Mouse (Mus musculus) stomach, postnatal 0 days (tissue): ENCODE measurements around the gene Tmbim1. TPM values are rescaled to one million over a fixed set of nuclear protein-coding genes. Genes with fewer than 3 reads are reported as not detected.

ENCODE experiments used
- ATAC-seq: fragments of 200-750 bp; cut with Nextera tagmentation; 2 replicates; pipeline ENCODE4 v1.8.0; 2017; ENCODE audit not compliant: low FRiP score, low TSS enrichment
- DNase-seq: peaks from one replicate; pipeline ENCODE4 v3.0.0-alpha.2; 2016; ENCODE audit warnings: low spot score
- H3K27ac ChIP-seq: fragments of 300-500 bp; sonication (generic); replicated peaks from 2 replicates; pipeline ENCODE4 v1.5.1; 2014; ENCODE audit warnings: mild to moderate bottlenecking, control low read depth
- H3K27me3 ChIP-seq: fragments of 300-500 bp; sonication (generic); 2 replicates; pipeline ENCODE4 v1.6.1; 2014; ENCODE audit warnings: low read length; ENCODE audit not compliant: control insufficient read depth, insufficient read depth
- H3K36me3 ChIP-seq: fragments of 300-500 bp; sonication (generic); 2 replicates; pipeline ENCODE4 v1.6.1; 2014; ENCODE audit warnings: low read length, mixed read lengths; ENCODE audit not compliant: control insufficient read depth, insufficient read depth
- H3K4me1 ChIP-seq: fragments of 300-500 bp; sonication (generic); replicated peaks from 2 replicates; pipeline ENCODE4 v1.6.1; 2014; ENCODE audit warnings: antibody characterized with exemption; ENCODE audit not compliant: control insufficient read depth, insufficient read depth
- H3K4me2 ChIP-seq: fragments of 300-500 bp; sonication (generic); replicated peaks from 2 replicates; pipeline ENCODE4 v1.6.1; 2014; ENCODE audit warnings: low read depth, mild to moderate bottlenecking, control low read depth, moderate library complexity
- H3K4me3 ChIP-seq: fragments of 300-500 bp; sonication (generic); 2 replicates; pipeline ENCODE4 v1.5.1; 2014; ENCODE audit warnings: low read depth, low read length, control low read depth
- H3K9ac ChIP-seq: fragments of 300-500 bp; sonication (generic); 2 replicates; pipeline ENCODE4 v1.6.1; 2014; ENCODE audit warnings: mild to moderate bottlenecking, low read length, control low read depth, mixed read lengths
- H3K9me3 ChIP-seq: fragments of 300-500 bp; sonication (generic); 2 replicates; pipeline ENCODE4 v1.6.1; 2016; ENCODE audit warnings: low read length; ENCODE audit not compliant: control insufficient read depth
- CTCF ChIP-seq: IDR thresholded peaks from 2 replicates; pipeline ENCODE4 v1.5.1; 2016; ENCODE audit warnings: antibody characterized with exemption, low read depth, mild to moderate bottlenecking, moderate library complexity
- EP300 ChIP-seq: optimal IDR thresholded peaks from 2 replicates; pipeline ENCODE3; 2016; ENCODE audit warnings: antibody characterized with exemption
- WGBS: fragments of 180-500 bp; shearing (Covaris S2); extraction: QIAGEN DNeasy Blood & Tissue Kit; methylation state at CpG from one replicate; pipeline ENCODE4 v1.1.7; 2014; 5-methylcytosine and 5-hydroxymethylcytosine counted together
- polyA plus RNA-seq: library from polyadenylated mRNA; unstranded; fragments of >200 nt; fragmentation: Nextera tagmentation; extraction: Ambion mirVana; gene quantifications from 2 replicates; pipeline ENCODE4 v1.2.1, GENCODE M21; 2015

Tmbim1 gene
- polyA plus RNA-seq, 1 experiment from 2014 or later: 109 TPM

DNA sequence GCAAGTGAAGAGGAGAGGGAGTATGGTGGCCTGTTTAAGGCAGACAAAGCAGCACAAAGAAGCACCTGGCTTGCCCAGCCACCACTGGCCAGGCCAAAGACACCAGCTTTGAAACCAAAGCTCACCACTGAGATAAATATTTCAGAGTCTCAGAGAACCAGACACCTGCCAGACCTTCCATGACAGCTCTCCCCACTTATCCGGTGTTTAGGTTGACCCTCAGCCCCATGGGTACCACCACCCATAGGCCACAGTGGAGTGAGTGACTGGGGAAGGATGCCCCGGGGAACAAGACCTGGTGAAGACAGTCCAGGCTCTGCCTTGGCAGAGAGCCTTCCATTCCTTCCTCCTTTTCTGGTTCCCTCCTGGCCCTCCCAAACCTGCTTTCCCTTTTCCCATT lies 2.6 kb downstream of the Tmbim1 start:
- Histone ChIP-seq H3K27ac (peak overlapping the region; percentile 78), H3K4me2 (peak overlapping the region; percentile 76)

DNA sequence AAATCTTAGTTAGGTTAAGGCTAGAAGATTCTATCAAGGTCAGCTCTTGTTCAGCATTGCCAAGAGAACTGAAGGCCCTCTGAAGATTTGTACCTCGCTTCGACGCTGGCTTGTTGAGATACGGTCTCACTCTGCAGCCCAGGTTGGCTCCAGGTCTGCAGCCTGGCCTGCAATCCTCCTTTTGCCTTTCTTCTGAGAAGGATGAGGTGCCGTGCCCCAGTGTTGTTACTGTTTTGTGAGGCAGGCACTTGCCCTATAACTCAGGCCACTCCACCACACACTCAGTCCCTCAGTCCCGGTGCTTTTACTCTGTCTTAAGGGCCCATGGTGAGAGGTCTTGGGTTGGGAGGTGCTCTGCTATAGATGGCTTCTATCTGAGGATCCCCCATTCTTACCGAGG lies 3.2 kb downstream of the Tmbim1 start:
- H3K27ac ChIP-seq: peak overlapping the region; percentile 78; the same call in 1 of the 2 replicates
- H3K4me1 ChIP-seq: peaks cover 21% of the 10 kb centered on the region
- no peak for DNase-seq
- H3K27me3 ChIP-seq: no peaks in the 10 kb centered on the region
- peak overlapping the region; percentile 92; the same call in 1 of the 2 replicates for H3K4me3 ChIP-seq
- peak overlapping the region; percentile 76 for H3K4me2 ChIP-seq
- H3K9ac ChIP-seq: peak overlapping the region; percentile 97
- TF ChIP-seq EP300: no peak
- no peak for TF ChIP-seq CTCF
- H3K36me3 ChIP-seq: no peaks in the 10 kb centered on the region
- 81% methylated on average over 7 of the region's 7 CpGs for WGBS
- no peaks in the 10 kb centered on the region for H3K9me3 ChIP-seq
- no peak for ATAC-seq

More for the DNA sequence above, 2.6 kb downstream of the Tmbim1 start:
- no peak for TF ChIP-seq EP300
- no peak for TF ChIP-seq CTCF
- Histone ChIP-seq H3K9me3 (no peaks in the 10 kb centered on the region), H3K27me3 (no peaks in the 10 kb centered on the region), H3K36me3 (no peaks in the 10 kb centered on the region), H3K9ac (peak overlapping the region; percentile 97), H3K4me1 (peaks cover 16% of the 10 kb centered on the region), H3K4me3 (peak overlapping the region; percentile 92)
- DNase-seq: no peak
- WGBS: 50% methylated on average over 2 of the region's 2 CpGs
- ATAC-seq: no peak

DNA sequence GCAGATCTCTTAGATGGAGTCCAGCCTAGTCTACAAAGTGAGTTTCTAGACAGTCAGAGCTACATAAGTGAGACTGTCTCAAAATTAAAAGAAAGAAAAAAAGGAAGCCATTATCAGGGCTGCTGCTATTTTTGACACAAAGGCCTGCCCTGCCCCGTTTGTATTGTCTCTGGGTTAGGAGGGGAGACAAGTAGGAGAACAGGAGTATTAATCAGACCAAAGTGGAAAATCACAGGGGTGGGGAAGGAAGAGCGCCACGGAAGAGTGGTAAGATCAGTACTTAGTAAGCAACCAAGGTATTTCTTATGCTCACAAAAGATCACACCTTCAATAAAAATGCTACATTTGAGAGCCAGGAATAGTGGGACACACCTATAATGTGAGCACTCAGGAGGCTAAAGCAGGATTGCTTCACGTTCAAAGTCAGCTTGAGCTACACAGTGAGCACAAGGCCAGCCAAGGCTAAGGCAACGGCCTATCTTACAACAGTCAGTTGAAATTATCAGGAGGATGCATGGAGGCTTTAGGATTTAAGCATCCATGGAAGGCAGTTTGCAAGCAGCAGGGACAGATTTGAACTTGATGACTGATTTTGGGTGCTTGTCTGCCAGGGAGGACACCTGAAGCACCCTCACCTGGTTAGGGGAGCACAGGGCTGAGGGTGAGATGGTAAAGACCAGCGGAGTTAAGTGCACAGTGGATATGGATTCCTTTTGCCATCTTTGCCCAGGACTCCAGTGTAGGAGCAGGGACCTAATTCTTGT lies 4.9 kb downstream of the Tmbim1 start:
- H3K36me3 ChIP-seq: no peaks in the 10 kb centered on the region
- TF ChIP-seq CTCF (no peak), EP300 (no peak)
- H3K4me1 ChIP-seq: peaks cover 35% of the 10 kb centered on the region
- H3K9me3 ChIP-seq: no peaks in the 10 kb centered on the region
- H3K27me3 ChIP-seq: no peaks in the 10 kb centered on the region
- peak; percentile 17 for DNase-seq
- H3K4me3 ChIP-seq: no peak overlapping the region
- H3K4me2 ChIP-seq: no peak overlapping the region
- no peak for ATAC-seq
- no peak overlapping the region for H3K9ac ChIP-seq
- peak overlapping the region; percentile 73 for H3K27ac ChIP-seq
- WGBS: 52% methylated on average over 6 of the region's 6 CpGs

DNA sequence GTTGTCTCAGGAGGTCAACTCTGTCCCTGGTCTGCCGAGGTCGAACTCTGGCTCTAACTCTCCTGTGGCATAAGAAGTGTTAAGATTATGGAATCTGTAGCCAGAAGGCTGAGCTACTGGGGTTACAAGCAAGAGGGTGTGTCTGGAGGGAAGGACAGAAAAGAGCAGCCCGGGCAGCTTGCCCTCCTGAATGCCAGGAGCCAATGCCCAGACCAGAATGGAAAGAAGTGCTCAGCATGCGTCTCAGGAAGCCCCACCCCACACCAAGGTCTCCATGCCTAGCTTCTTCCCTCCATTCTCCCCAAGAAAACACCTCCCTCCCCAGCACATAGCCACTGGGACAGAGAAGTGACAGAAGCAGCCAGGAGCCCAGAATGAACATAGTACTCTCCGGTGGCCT lies 6.4 kb downstream of the Tmbim1 start:
- H3K9ac ChIP-seq: peak overlapping the region; percentile 51
- no peaks in the 10 kb centered on the region for H3K27me3 ChIP-seq
- WGBS: 34% methylated on average over 5 of the region's 5 CpGs
- peak overlapping the region; percentile 31 for H3K4me2 ChIP-seq
- no peak overlapping the region; the same call in 1 of the 2 replicates for H3K4me3 ChIP-seq
- DNase-seq (peak; percentile 59), ATAC-seq (no peak)
- H3K27ac ChIP-seq: peak overlapping the region; percentile 100
- peaks cover 46% of the 10 kb centered on the region for H3K4me1 ChIP-seq
- H3K9me3 ChIP-seq: no peaks in the 10 kb centered on the region
- H3K36me3 ChIP-seq: peaks cover 3% of the 10 kb centered on the region; the same call in 1 of the 2 replicates
- TF ChIP-seq CTCF (no peak), EP300 (no peak)

DNA sequence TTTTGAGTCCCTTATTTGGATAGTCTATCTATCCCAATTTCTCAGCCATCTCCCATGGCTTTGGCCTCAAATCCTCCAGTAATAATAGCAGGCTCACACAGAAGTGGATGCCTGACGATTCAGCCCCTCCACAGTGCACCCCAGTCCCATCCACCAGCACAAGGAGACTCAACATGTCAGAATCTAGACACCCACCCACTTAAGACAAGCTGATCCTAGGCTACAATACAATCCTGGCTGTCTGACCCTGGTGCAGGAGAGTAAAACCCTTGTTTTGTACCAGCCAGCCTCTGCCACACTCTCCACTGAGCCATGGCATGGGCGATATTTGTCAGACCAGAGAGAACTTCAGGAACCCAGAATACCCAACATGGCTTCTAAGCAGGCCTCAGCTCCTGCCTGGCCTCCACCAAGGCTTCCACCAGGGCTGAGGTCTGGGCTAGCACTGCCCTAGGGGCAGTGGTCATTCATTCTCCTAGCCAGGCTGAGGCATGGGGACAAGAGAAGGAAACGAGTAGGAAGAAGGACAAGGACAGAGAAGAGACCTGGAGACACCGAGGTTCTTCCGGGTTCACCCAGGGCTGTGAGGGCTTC lies 7.2 kb downstream of the Tmbim1 start:
- no peaks in the 10 kb centered on the region for H3K9me3 ChIP-seq
- DNase-seq: no peak
- H3K4me2 ChIP-seq: peak overlapping the region; percentile 31
- H3K4me3 ChIP-seq: no peak overlapping the region
- TF ChIP-seq CTCF (no peak), EP300 (no peak)
- no peak for ATAC-seq
- no peaks in the 10 kb centered on the region for H3K27me3 ChIP-seq
- peaks cover 48% of the 10 kb centered on the region for H3K4me1 ChIP-seq
- 75% methylated on average over 5 of the region's 5 CpGs for WGBS
- peak overlapping the region; percentile 100 for H3K27ac ChIP-seq
- peak overlapping the region; percentile 51; the same call in 1 of the 2 replicates for H3K9ac ChIP-seq
- peaks cover 3% of the 10 kb centered on the region; the same call in 1 of the 2 replicates for H3K36me3 ChIP-seq

DNA sequence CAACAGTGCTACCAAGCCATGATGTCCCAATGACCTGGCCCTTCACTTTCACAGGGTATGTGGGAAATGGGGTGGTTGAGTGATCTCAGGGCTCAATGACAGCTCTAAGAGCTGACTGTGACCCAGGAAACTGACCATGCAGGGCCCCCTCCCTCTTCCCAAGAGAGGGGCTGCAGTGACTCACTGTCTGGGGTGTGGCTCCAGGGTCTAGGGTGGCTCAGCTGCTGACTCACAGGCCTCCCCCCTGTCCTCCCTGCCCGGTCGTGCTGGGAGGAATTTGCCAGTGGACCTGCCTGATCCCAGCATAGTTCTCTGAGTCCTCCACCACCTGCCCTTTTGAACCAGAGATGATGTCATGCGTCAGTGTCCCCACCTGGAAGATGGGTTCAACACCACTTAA lies 8.2 kb downstream of the Tmbim1 start:
- peak overlapping the region; percentile 61 for H3K4me2 ChIP-seq
- TF ChIP-seq EP300 (no peak), CTCF (no peak)
- peak overlapping the region; percentile 31; the same call in 1 of the 2 replicates for H3K9ac ChIP-seq
- ATAC-seq (0 out of 2 replicates have a peak, but pooled peaks have one; percentile 8), DNase-seq (peak; percentile 71)
- H3K27me3 ChIP-seq: no peaks in the 10 kb centered on the region
- no peaks in the 10 kb centered on the region for H3K9me3 ChIP-seq
- peak overlapping the region; percentile 100 for H3K27ac ChIP-seq
- H3K4me3 ChIP-seq: no peak overlapping the region
- 25% methylated on average over 3 of the region's 3 CpGs for WGBS
- H3K36me3 ChIP-seq: peaks cover 5% of the 10 kb centered on the region
- peaks cover 44% of the 10 kb centered on the region for H3K4me1 ChIP-seq
